Mouse (Mus musculus) lung, postnatal 0 days (tissue): ENCODE data around the gene Vezt.

ENCODE experiments used
- CTCF ChIP-seq: IDR thresholded peaks from 2 replicates; pipeline ENCODE4 v1.5.1; 2016; ENCODE audit warnings: antibody characterized with exemption, mild to moderate bottlenecking
- EP300 ChIP-seq: IDR thresholded peaks from 2 replicates; pipeline ENCODE4 v1.6.1; 2016; ENCODE audit warnings: antibody characterized with exemption, mild to moderate bottlenecking, control low read depth

GRCm38 (mm10) chr10:93949921-93950320, 85.7 kb downstream of the Vezt start:
- TF ChIP-seq CTCF (no peak), EP300 (no peak)
